Mouse (Mus musculus): ENCODE data around the gene Foxj2.

The Foxj2 gene

DNA sequence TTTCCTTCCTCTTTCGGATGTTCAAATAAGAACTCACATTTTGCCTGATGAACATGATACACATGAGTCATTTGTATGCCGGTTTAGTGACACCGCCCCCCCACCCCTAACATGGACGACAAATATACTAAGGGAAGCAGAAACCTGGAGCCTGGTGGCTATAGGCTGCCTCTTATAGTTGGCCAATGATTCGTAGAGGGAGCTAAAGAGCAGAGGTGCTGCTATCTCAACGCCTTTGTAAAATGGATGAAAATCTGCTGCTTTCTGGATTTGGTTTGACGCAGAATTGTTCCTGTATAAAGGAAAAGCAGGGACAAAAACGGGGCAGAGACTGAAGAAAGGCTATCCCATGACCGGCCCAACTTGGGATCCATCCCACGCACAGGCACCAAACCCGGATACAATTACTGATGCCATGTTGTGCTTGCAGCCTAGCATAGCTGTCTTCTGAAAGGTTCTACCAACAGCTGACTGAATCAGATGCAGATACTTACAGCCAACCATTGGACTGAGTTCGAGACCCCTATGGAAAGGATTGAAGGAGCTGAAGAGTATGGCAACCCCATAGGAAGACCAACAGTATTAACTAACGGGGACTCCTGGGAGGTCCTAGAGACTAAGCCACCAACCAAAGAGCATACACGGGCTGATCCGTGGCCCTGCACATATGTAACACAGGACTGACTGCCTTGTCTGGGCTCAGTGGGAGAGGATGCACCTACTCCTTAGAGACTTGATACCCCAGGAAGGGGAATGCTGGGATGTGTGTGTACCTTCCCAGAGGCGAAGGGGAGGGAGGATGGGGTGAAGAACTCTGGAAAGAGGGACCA lies 7.7 kb upstream of the Foxj2 start:
- in situ Hi-C loops (cut with MboI; ENCODE audit: unreplicated experiment in 2 of 2) = loop anchor here (10.0 to 25.0 kb wide), 3 partner anchors 1450 to 1603 kb away; partner anchors contain the start of gene Pex5 (in 1 of the 2)

DNA sequence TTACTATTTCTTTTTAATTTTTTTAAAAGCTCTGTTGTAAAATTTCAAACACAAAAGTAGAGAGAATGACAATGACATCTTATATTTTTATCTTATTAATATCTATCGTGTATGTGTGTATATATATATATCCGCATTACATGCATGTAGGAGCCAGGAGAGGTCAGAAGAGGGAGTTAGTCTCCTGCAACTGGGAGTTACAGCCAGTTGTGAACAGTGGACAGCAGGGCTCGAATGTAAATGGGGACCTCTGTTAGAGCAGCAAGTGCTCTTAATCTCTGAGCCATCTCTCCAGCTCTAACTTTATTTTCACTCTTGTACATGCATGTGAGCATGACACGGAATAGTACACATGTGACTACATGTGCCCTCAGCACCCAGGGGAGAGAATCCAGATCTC lies 7.0 kb upstream of the Foxj2 start:
- in situ Hi-C loops (cut with MboI; ENCODE audit: unreplicated experiment in 2 of 2) = loop anchor here (10.0 to 25.0 kb wide), 3 partner anchors 1450 to 1602 kb away; partner anchors contain the start of gene Pex5 (in 1 of the 2)

GRCm38 (mm10) chr6:122813640-122814039 lies 6.1 kb upstream of the Foxj2 start:
- in situ Hi-C loops (cut with MboI; ENCODE audit: unreplicated experiment in 2 of 2) = loop anchor here (10.0 to 25.0 kb wide), 3 partner anchors 1449 to 1601 kb away; partner anchors contain the start of gene Pex5 (in 1 of the 2)

- in situ Hi-C loops (cut with MboI; ENCODE audit: unreplicated experiment in 2 of 2) = loop anchor here (5.0 to 25.0 kb wide), 3 partner anchors 52 to 1557 kb away; partner anchors contain the start of gene Necap1 (in 1 of the 2)
Observed at GRCm38 (mm10) chr6:122820071-122820798, 521 bp downstream of the Foxj2 start.

GRCm38 (mm10) chr6:122820799-122821650 lies 1.3 kb downstream of the Foxj2 start:
- in situ Hi-C loops (cut with MboI; ENCODE audit: unreplicated experiment in 2 of 2) = loop anchor here (5.0 to 25.0 kb wide), 3 partner anchors 51 to 1556 kb away; partner anchors contain the start of gene Necap1 (in 1 of the 2)

- in situ Hi-C loops (cut with MboI; ENCODE audit: unreplicated experiment in 2 of 2) = loop anchor here (5.0 to 25.0 kb wide), 3 partner anchors 50 to 1555 kb away; partner anchors contain the start of gene Necap1 (in 1 of the 2)
Observed at GRCm38 (mm10) chr6:122821822-122822221, 2.1 kb downstream of the Foxj2 start.

- in situ Hi-C loops (cut with MboI; ENCODE audit: unreplicated experiment in 2 of 2) = loop anchor here (5.0 to 25.0 kb wide), 3 partner anchors 48 to 1553 kb away; partner anchors contain the start of gene Necap1 (in 1 of the 2)
Observed at GRCm38 (mm10) chr6:122824086-122824485, 4.4 kb downstream of the Foxj2 start.

DNA sequence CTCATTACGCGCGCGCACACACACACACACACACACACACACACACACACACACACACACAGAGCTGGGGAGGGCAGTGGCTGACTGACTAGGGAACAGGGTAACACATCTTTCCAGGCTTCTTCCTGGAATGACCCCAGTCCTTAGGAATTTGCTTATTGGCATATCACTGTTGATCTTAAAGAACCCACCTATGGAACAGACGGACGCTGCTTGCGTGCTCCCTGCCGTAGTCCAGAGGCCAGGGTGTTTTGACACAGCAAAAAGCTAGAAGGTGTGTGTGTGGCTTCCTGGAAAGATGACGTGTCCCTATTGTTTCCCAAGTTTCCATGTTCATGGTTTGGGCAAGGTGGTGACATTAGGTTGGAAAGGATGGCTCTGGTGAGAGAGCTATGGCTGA lies 5.5 kb downstream of the Foxj2 start:
- in situ Hi-C loops (cut with MboI; ENCODE audit: unreplicated experiment in 2 of 2) = no loop called here

GRCm38 (mm10) chr6:122825923-122826742 lies 6.4 kb downstream of the Foxj2 start:
- in situ Hi-C loops (cut with MboI; ENCODE audit: unreplicated experiment in 2 of 2) = no loop called here

- in situ Hi-C loops (cut with MboI; ENCODE audit: unreplicated experiment in 2 of 2) = no loop called here
Observed at GRCm38 (mm10) chr6:122828086-122828485, 8.4 kb downstream of the Foxj2 start.

- in situ Hi-C loops (cut with MboI; ENCODE audit: unreplicated experiment in 2 of 2) = no loop called here
Observed at GRCm38 (mm10) chr6:122832880-122833279, 13.2 kb downstream of the Foxj2 start.

- in situ Hi-C loops (cut with MboI; ENCODE audit: unreplicated experiment in 2 of 2) = no loop called here
Observed at GRCm38 (mm10) chr6:122834365-122834764, 14.7 kb downstream of the Foxj2 start.

GRCm38 (mm10) chr6:122836974-122837373 lies 17.3 kb downstream of the Foxj2 start:
- in situ Hi-C loops (cut with MboI; ENCODE audit: unreplicated experiment in 2 of 2) = no loop called here

DNA sequence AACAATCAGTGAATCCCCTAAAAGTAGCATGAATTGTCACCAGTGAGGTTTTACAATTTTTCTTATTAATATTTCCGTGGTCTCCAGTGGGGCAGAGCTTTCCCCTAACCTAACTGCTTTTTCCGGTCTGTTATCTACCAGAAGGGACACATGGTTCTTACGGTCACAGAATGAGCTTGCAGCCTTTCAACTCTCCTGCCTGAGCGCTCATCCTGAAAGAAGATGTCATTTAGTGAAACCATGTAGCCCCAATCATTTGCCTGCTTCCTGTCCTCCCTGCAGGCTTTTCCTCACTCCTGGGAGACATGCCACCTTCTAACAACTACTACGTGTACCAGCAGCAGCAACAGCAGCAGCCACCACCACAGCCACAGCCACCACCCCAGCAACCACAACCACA lies 17.8 kb downstream of the Foxj2 start:
- in situ Hi-C loops (cut with MboI; ENCODE audit: unreplicated experiment in 2 of 2) = no loop called here

DNA sequence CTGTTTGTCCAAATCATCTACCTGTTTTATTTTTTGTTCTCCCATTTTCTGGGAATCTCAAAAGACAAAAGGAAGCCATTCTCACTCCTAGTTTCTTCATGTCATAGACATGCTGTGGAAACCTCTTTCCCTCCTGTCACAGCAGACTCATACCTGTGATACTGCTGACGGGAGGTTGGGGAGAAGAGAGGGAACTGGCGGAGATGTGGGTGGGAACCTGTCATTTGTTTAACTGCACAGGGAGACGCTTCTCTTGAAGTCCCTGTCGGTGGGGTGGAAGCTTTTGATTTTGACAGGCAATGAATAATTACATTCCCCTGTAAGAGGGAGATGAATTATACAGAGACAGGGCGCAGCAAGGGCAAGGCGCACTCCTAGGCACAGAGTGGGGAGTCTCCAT lies 24.0 kb downstream of the Foxj2 start:
- in situ Hi-C loops (cut with MboI; ENCODE audit: unreplicated experiment in 2 of 2) = no loop called here

DNA sequence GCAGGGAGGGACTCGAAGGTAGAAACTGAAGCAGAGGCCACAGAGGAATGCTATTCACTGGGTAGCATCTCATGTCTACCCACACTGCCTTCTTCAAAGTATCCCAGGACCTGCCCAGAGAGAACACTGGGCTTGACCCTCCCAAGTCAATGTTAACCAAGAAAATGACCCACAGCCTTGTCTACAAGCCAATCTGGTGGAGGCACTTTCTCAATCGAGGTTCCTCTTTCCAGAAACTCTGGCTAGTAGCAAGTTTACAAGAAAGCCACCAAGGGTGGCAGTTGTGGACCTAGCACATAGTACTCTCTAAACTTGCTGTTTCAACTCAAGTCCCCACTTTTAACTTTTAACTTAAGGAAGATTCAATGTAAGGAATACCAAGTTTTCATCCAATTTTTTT lies 33.0 kb downstream of the Foxj2 start:
- in situ Hi-C loops (cut with MboI; ENCODE audit: unreplicated experiment in 2 of 2) = no loop called here

- in situ Hi-C loops (cut with MboI; ENCODE audit: unreplicated experiment in 2 of 2) = no loop called here
Observed at GRCm38 (mm10) chr6:122854552-122854951, 34.8 kb downstream of the Foxj2 start.

DNA sequence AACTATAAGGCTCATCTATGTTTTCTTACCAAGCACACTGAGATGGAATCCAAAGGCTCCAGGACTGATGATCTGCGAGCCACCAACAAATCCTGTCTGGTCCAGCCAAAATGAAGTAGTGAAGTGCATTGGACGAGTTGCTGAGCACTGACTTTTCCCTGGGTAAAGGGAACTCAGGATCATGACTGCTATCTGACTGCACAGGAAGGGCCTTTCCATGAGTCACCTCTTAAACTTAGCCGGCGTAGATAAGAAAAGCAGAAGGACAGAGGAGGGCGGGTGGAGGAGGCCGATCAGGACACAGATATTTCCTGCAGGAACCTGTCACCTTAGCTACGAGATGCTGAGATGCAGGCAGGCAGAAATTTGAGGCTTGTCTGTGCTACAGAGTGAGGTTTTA lies 36.2 kb downstream of the Foxj2 start, which contains the start of gene C3ar1:
Gene C3ar1 (minus strand): TSS at position 207 of the 400 bp plus-strand sequence.
- in situ Hi-C loops (cut with MboI; ENCODE audit: unreplicated experiment in 2 of 2) = no loop called here

DNA sequence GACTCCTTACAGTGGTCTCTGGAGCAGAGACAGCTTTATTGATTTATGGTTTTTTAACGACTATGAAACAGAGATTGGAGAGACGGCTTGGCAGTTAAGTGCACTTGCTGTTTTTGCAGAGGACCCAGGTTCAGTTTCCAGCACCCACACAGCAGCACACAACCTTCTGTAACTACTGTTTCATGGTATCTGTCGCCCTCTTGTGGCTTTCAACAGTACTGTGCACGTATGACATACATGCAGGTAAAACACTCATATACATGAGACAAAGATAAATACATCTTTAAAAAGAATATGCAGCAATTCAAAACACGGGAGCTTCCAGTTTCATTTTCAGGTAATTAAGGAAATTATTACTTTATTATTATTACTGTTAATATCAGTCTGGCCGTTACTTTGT lies 42.7 kb downstream of the Foxj2 start:
- in situ Hi-C loops (cut with MboI; ENCODE audit: unreplicated experiment in 2 of 2) = no loop called here

Data from v-Abl transformed pro-B cells (cell line).